Mouse (Mus musculus) lung, embryonic 15.5 days (tissue): ENCODE data around the gene Sbno2. TPM values are rescaled to one million over a fixed set of nuclear protein-coding genes. Genes with fewer than 3 reads are reported as not detected.
A peak's percentile ranks its signal among the peaks of the same experiment; 100 is the strongest.

Experiments used
- ATAC-seq: fragments of 200-750 bp; cut with Nextera tagmentation; 2 replicates; pipeline ENCODE4 v1.8.0; 2017; ENCODE audit warnings: moderate number of reproducible peaks, borderline replicate concordance; ENCODE audit not compliant: low FRiP score, low TSS enrichment; ENCODE audit errors: extremely low read depth
- H3K27ac ChIP-seq: fragments of 300-500 bp; sonication (generic); 2 replicates; pipeline ENCODE4 v1.5.1; 2015; ENCODE audit warnings: moderate library complexity, mild to moderate bottlenecking, inconsistent platforms
- H3K27me3 ChIP-seq: fragments of 300-500 bp; sonication (generic); 2 replicates; pipeline ENCODE4 v1.6.1; 2015; ENCODE audit warnings: inconsistent platforms
- H3K36me3 ChIP-seq: fragments of 300-500 bp; sonication (generic); 2 replicates; pipeline ENCODE4 v1.6.1; 2015; ENCODE audit warnings: inconsistent platforms
- H3K4me1 ChIP-seq: fragments of 300-500 bp; sonication (generic); 2 replicates; pipeline ENCODE4 v1.6.1; 2015; ENCODE audit warnings: inconsistent platforms
- H3K4me2 ChIP-seq: fragments of 300-500 bp; sonication (generic); 2 replicates; pipeline ENCODE4 v1.6.1; 2015; ENCODE audit warnings: inconsistent platforms, mild to moderate bottlenecking, moderate library complexity
- H3K4me3 ChIP-seq: fragments of 300-500 bp; sonication (generic); 2 replicates; pipeline ENCODE4 v1.5.1; 2015; ENCODE audit warnings: mild to moderate bottlenecking, inconsistent platforms
- H3K9ac ChIP-seq: fragments of 300-500 bp; sonication (generic); 2 replicates; pipeline ENCODE4 v1.6.1; 2015; ENCODE audit warnings: inconsistent platforms
- H3K9me3 ChIP-seq: fragments of 300-500 bp; sonication (generic); 2 replicates; pipeline ENCODE4 v1.6.1; 2016; ENCODE audit warnings: inconsistent platforms
- WGBS: fragments of 180-500 bp; shearing (Covaris S2); methylation state at CpG from one replicate; pipeline ENCODE4 v1.1.7; 2015; 5-methylcytosine and 5-hydroxymethylcytosine counted together
- polyA plus RNA-seq: library from polyadenylated mRNA; unstranded; fragments of >200 nt; fragmentation: Nextera tagmentation; extraction: Ambion mirVana; gene quantifications from 2 replicates; pipeline ENCODE4 v1.2.1, GENCODE M21; 2015

Sbno2 gene
- polyA plus RNA-seq, 1 experiment from 2014 or later: 16.6 TPM

DNA sequence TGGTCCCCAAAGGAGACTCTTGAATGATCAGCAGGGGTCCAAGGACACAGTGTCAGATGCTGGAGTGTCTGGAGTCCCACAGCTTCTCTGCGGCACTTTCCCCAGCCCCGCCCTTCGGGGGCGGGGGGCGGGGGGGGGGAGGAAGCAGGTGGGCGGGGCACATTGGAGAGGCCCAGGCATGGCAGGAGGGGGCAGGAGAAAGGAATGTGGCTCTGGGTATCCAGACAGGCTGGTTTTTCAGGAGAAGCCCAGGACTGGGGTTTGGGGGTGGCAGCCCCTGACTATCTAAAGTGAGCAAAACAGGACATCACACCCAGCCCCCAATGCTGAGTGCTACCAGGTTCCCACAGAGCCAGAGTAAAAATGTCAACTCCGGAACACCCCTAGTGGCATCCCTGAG, 8.1 kb downstream of the Sbno2 start:
- Histone ChIP-seq H3K27ac (peak overlapping the region; percentile 91), H3K27me3 (no peaks in the 10 kb centered on the region), H3K36me3 (no peaks in the 10 kb centered on the region), H3K4me3 (no peak overlapping the region), H3K9me3 (no peaks in the 10 kb centered on the region), H3K4me2 (peak overlapping the region; percentile 33), H3K4me1 (peaks cover 65% of the 10 kb centered on the region), H3K9ac (no peak overlapping the region)
- WGBS: 14% methylated on average over 5 of the region's 7 CpGs
- peak; percentile 42 for ATAC-seq

DNA sequence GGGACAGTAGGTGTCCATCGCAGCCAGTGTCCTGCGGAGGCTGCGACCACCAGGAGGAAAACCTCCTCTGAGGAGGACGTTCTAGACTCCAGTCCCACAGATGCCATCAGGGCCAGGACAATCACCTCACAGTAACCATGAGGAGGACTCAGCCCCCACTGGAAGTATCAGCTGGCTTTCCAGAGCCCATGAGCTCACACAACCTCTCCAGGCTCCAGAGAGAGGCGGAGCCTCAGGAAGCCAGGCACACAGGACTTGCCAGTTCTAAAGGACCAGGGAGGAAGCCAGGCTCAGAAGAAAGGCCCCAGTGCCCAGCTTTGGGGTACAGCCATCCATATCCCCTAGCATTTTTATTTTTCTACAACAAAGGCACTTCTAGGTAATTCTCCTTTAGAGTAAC, 9.8 kb downstream of the Sbno2 start:
- Histone ChIP-seq H3K4me3 (no peak overlapping the region), H3K27me3 (no peaks in the 10 kb centered on the region), H3K9me3 (no peaks in the 10 kb centered on the region), H3K9ac (no peak overlapping the region), H3K36me3 (no peaks in the 10 kb centered on the region), H3K27ac (peak overlapping the region; percentile 50), H3K4me1 (peaks cover 56% of the 10 kb centered on the region), H3K4me2 (no peak overlapping the region)
- ATAC-seq: no peak
- 77% methylated on average over 5 of the region's 5 CpGs for WGBS

GRCm38 (mm10) chr10:80094684-80095083, 10.7 kb downstream of the Sbno2 start:
- no peaks in the 10 kb centered on the region for H3K36me3 ChIP-seq
- no peaks in the 10 kb centered on the region for H3K27me3 ChIP-seq
- H3K27ac ChIP-seq: no peak overlapping the region
- no peak overlapping the region for H3K4me2 ChIP-seq
- no peak overlapping the region for H3K4me3 ChIP-seq
- H3K9ac ChIP-seq: no peak overlapping the region
- H3K4me1 ChIP-seq: peaks cover 56% of the 10 kb centered on the region
- no peaks in the 10 kb centered on the region for H3K9me3 ChIP-seq
- no peak for ATAC-seq
- WGBS: 61% methylated on average over 3 of the region's 3 CpGs

DNA sequence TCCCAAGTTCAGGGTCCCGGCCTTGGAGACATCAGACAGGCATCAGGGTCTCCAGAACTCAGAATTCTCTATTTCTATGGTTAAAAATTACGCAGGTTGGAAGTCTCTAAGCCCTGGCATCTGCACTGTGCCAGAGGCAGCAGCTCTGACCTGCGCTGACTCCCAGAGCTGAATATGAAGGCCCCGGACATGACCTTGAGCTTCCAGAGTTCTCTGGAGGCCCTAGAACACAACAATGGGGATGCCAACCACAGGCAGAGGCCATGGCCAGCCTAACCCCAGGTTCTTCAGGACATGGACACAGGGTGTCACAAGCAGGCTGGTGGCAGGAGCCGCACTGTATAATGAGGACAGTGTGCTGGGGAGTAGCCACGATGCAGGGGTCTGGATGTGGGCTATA, 11.3 kb downstream of the Sbno2 start:
- Histone ChIP-seq H3K9me3 (no peaks in the 10 kb centered on the region), H3K4me3 (no peak overlapping the region), H3K27ac (no peak overlapping the region), H3K4me1 (peaks cover 56% of the 10 kb centered on the region), H3K9ac (no peak overlapping the region), H3K4me2 (no peak overlapping the region), H3K27me3 (no peaks in the 10 kb centered on the region), H3K36me3 (no peaks in the 10 kb centered on the region)
- 83% methylated on average over 6 of the region's 6 CpGs for WGBS
- no peak for ATAC-seq

GRCm38 (mm10) chr10:80092690-80093089, 12.7 kb downstream of the Sbno2 start:
- Histone ChIP-seq H3K36me3 (no peaks in the 10 kb centered on the region), H3K27me3 (no peaks in the 10 kb centered on the region), H3K27ac (peak overlapping the region; percentile 52; the same call in 1 of the 2 replicates), H3K4me3 (no peak overlapping the region), H3K4me1 (peaks cover 44% of the 10 kb centered on the region), H3K4me2 (no peak overlapping the region), H3K9me3 (no peaks in the 10 kb centered on the region), H3K9ac (no peak overlapping the region)
- WGBS: 57% methylated on average over 5 of the region's 5 CpGs
- ATAC-seq: peak; percentile 8; the same call in 1 of the 2 replicates

GRCm38 (mm10) chr10:80091527-80091926, 13.8 kb downstream of the Sbno2 start:
- Histone ChIP-seq H3K27me3 (no peaks in the 10 kb centered on the region), H3K9me3 (no peaks in the 10 kb centered on the region), H3K4me3 (no peak overlapping the region), H3K4me1 (peaks cover 37% of the 10 kb centered on the region), H3K9ac (no peak overlapping the region), H3K36me3 (no peaks in the 10 kb centered on the region), H3K27ac (no peak overlapping the region), H3K4me2 (no peak overlapping the region)
- ATAC-seq: no peak
- WGBS: 89% methylated on average over 6 of the region's 6 CpGs

GRCm38 (mm10) chr10:80089146-80089545, 16.2 kb downstream of the Sbno2 start:
- no peaks in the 10 kb centered on the region for H3K27me3 ChIP-seq
- H3K27ac ChIP-seq: no peak overlapping the region
- no peaks in the 10 kb centered on the region for H3K9me3 ChIP-seq
- no peak overlapping the region for H3K4me2 ChIP-seq
- WGBS: 42% methylated on average over 4 of the region's 4 CpGs
- no peak overlapping the region for H3K9ac ChIP-seq
- ATAC-seq: no peak
- no peak overlapping the region for H3K4me3 ChIP-seq
- H3K36me3 ChIP-seq: no peaks in the 10 kb centered on the region
- H3K4me1 ChIP-seq: peaks cover 39% of the 10 kb centered on the region

GRCm38 (mm10) chr10:80087483-80087882, 17.9 kb downstream of the Sbno2 start:
- Histone ChIP-seq H3K4me3 (no peak overlapping the region), H3K36me3 (peaks cover 4% of the 10 kb centered on the region; the same call in 1 of the 2 replicates), H3K9me3 (no peaks in the 10 kb centered on the region), H3K9ac (no peak overlapping the region), H3K4me2 (no peak overlapping the region), H3K27me3 (no peaks in the 10 kb centered on the region), H3K4me1 (peaks cover 33% of the 10 kb centered on the region), H3K27ac (no peak overlapping the region)
- no peak for ATAC-seq
- 86% methylated on average over 8 of the region's 8 CpGs for WGBS

DNA sequence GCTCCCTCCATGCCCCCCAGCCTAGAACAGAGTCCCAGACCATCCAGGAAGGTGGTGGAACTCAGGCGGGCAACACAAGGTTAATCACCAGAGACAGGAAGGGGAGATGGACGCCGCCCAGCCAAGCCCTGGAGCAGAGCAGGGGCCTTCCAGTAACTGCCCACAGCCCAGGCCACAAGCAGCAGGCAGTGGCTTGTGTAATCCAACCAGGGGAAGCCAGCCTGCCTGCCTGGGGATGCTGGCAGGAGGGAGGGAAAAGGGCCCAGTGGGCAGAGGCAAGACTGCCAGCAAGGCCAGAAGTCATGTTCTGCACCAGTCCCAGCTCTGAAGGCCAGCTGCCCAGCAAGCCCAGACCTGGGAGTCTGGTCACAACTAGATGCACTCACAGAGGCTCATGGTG, 18.5 kb downstream of the Sbno2 start:
- Histone ChIP-seq H3K9me3 (no peaks in the 10 kb centered on the region), H3K9ac (no peak overlapping the region), H3K36me3 (peaks cover 11% of the 10 kb centered on the region), H3K4me1 (peaks cover 28% of the 10 kb centered on the region), H3K4me2 (no peak overlapping the region), H3K27me3 (no peaks in the 10 kb centered on the region), H3K4me3 (no peak overlapping the region), H3K27ac (no peak overlapping the region)
- 79% methylated on average over 3 of the region's 3 CpGs for WGBS
- ATAC-seq: no peak

DNA sequence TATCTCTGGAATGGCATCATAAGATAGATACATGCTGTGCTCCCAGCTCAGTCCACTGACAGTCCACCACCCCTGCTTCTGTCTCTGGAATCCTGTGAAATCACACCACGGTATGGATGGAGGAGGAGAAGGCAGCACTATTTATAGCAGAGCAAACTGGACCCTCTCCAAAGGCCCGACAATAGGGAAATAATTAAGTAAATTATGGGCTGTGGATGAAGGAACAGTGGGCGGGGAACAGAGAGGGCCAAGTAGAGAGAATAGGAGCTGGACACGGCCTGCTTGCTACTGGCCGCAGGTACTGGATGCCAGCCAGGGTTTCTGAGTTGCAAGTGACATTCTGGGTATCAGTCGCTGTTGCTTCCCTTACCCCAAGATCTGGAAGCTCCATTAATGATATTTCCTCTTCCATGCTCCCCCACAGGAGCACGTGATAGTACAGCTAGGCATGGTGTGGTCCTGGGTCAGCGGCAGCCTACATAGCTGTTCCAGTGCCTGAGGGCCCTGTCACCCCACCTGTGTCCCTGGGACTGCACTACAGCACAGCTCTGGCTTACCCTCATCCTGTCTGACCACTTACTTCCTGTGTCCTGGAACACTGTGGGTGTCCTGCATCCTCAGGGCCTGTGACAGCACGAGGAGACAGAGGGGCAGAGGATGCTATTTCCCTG, 20.4 kb downstream of the Sbno2 start:
- H3K9ac ChIP-seq: no peak overlapping the region
- no peaks in the 10 kb centered on the region for H3K27me3 ChIP-seq
- H3K36me3 ChIP-seq: peaks cover 26% of the 10 kb centered on the region
- peak; percentile 78 for ATAC-seq
- H3K4me3 ChIP-seq: no peak overlapping the region
- WGBS: 29% methylated on average over 9 of the region's 9 CpGs
- H3K9me3 ChIP-seq: no peaks in the 10 kb centered on the region
- no peak overlapping the region; the same call in 1 of the 2 replicates for H3K4me2 ChIP-seq
- peak overlapping the region; percentile 62 for H3K27ac ChIP-seq
- peaks cover 28% of the 10 kb centered on the region for H3K4me1 ChIP-seq

DNA sequence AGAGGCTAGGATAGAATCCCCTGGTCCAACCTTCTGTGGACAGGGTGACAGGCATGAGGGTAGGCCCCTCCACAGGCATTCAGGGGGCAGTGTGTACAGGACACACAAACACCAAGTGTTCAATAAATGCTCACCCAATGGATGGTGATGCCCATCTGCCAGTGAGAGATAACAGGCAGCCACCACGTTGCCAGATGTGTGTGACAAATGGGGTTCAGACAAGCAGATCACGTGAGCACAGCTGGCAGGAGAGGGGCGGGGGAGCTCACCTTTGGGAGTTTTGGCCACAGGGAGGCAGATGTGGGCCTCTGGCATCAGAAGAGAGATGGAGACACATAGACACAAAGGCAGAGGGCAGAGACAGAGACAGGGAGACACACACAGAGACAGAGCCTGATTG, 24.3 kb downstream of the Sbno2 start:
- Histone ChIP-seq H3K27ac (no peak overlapping the region), H3K9ac (no peak overlapping the region), H3K9me3 (no peaks in the 10 kb centered on the region), H3K36me3 (peaks cover 30% of the 10 kb centered on the region), H3K27me3 (no peaks in the 10 kb centered on the region), H3K4me3 (no peak overlapping the region), H3K4me1 (peaks cover 19% of the 10 kb centered on the region), H3K4me2 (no peak overlapping the region)
- 74% methylated on average over 3 of the region's 3 CpGs for WGBS
- ATAC-seq: no peak

GRCm38 (mm10) chr10:80080396-80081070, 24.8 kb downstream of the Sbno2 start:
- Histone ChIP-seq H3K4me3 (no peak overlapping the region), H3K4me1 (peaks cover 17% of the 10 kb centered on the region), H3K27ac (no peak overlapping the region), H3K27me3 (no peaks in the 10 kb centered on the region), H3K9ac (no peak overlapping the region), H3K36me3 (peaks cover 30% of the 10 kb centered on the region), H3K9me3 (no peaks in the 10 kb centered on the region), H3K4me2 (no peak overlapping the region)
- WGBS: 74% methylated on average over 16 of the region's 16 CpGs
- no peak for ATAC-seq
